Mouse (Mus musculus) MEL (cell line): ENCODE measurements at regions not wholly inside any gene's neighbourhood (a gene's known extent, or its start where the extent isn't known, plus 50 kb on each side); places are given as distances from the start of the nearest gene placed in this dataset.

Experiments
- DNase-seq: peaks from one replicate; pipeline ENCODE4 v3.0.0; 2011; ENCODE audit warnings: low read depth, low spot score
- H3K27ac ChIP-seq: 2 replicates; pipeline ENCODE4 v1.5.1; 2012; ENCODE audit warnings: low read depth, mild to moderate bottlenecking, control low read depth, low read length, moderate library complexity; ENCODE audit not compliant: control insufficient read depth
- H3K27me3 ChIP-seq, 2 experiments: fragments of 150-350 bp in 1 of 2; sonication (generic) in 1 of 2; 2 replicates each; pipeline ENCODE4 v1.6.1; 2012; ENCODE audit warnings: low read length in 2 of 2, mild to moderate bottlenecking in 2 of 2, improper control_type of control experiment in 1 of 2, moderate library complexity in 1 of 2; ENCODE audit not compliant: insufficient read depth in 2 of 2, control insufficient read depth in 1 of 2
- H3K36me3 ChIP-seq, 2 experiments: 2 replicates each; pipeline ENCODE4 v1.6.1; 2012 to 2014; ENCODE audit warnings: low read length in 2 of 2, improper control_type of control experiment in 1 of 2, inconsistent platforms in 1 of 2, mild to moderate bottlenecking in 1 of 2; ENCODE audit not compliant: insufficient read depth in 2 of 2, control insufficient read depth in 1 of 2
- H3K4me1 ChIP-seq, 2 experiments: fragments of 150-350 bp in 1 of 2; sonication (generic) in 1 of 2; 2 replicates each; pipeline ENCODE4 v1.6.1; 2012; ENCODE audit warnings: low read length in 2 of 2, improper control_type of control experiment in 1 of 2, mild to moderate bottlenecking in 1 of 2; ENCODE audit not compliant: insufficient read depth in 2 of 2, control insufficient read depth in 1 of 2
- H3K4me3 ChIP-seq, 2 experiments: fragments of 150-350 bp in 1 of 2; sonication (generic) in 1 of 2; 2 replicates each; pipeline ENCODE4 v1.5.1; 2012; ENCODE audit warnings: low read depth in 2 of 2, low read length in 2 of 2, mild to moderate bottlenecking in 2 of 2, moderate library complexity in 2 of 2, control low read depth in 1 of 2, improper control_type of control experiment in 1 of 2; ENCODE audit not compliant: control insufficient read depth in 1 of 2, insufficient read depth in 1 of 2
- H3K79me2 ChIP-seq: 2 replicates; pipeline ENCODE4 v1.6.1; 2012; ENCODE audit warnings: mild to moderate bottlenecking, low read length, moderate library complexity; ENCODE audit not compliant: control insufficient read depth, poor library complexity, insufficient read depth
- H3K9ac ChIP-seq: 2 replicates; pipeline ENCODE4 v1.6.1; 2012; ENCODE audit warnings: low read depth, mild to moderate bottlenecking, control low read depth, low read length, moderate library complexity; ENCODE audit not compliant: control insufficient read depth, poor library complexity, severe bottlenecking
- H3K9me3 ChIP-seq: fragments of 150-350 bp; sonication (generic); replicated peaks from 2 replicates; pipeline ENCODE4 v1.6.1; 2012; ENCODE audit warnings: mild to moderate bottlenecking, low read length, improper control_type of control experiment, moderate library complexity; ENCODE audit not compliant: insufficient read depth
- BHLHE40 ChIP-seq: IDR thresholded peaks from 2 replicates; pipeline ENCODE4 v1.6.1; 2012; ENCODE audit warnings: low read depth, mild to moderate bottlenecking, inconsistent platforms, low read length, improper control_type of control experiment, borderline replicate concordance
- CHD1 ChIP-seq: IDR thresholded peaks from 2 replicates; pipeline ENCODE4 v1.6.1; 2012; ENCODE audit warnings: low read depth, mild to moderate bottlenecking, inconsistent platforms, low read length, improper control_type of control experiment
- CHD2 ChIP-seq: IDR thresholded peaks from 2 replicates; pipeline ENCODE4 v1.6.1; 2011; ENCODE audit warnings: low read length, improper control_type of control experiment
- E2F4 ChIP-seq: IDR thresholded peaks from 2 replicates; pipeline ENCODE4 v1.6.1; 2011; ENCODE audit warnings: low read depth, low read length, improper control_type of control experiment, borderline replicate concordance
- ELF1 ChIP-seq: IDR thresholded peaks from 2 replicates; pipeline ENCODE4 v1.6.1; 2014; ENCODE audit warnings: low read depth, mild to moderate bottlenecking, inconsistent platforms, low read length, improper control_type of control experiment, moderate library complexity
- EP300 ChIP-seq, 2 experiments: IDR thresholded peaks; 2 replicates each; pipeline ENCODE4 v1.6.1; 2011; ENCODE audit warnings: improper control_type of control experiment in 2 of 2, low read length in 2 of 2, low read depth in 1 of 2, mild to moderate bottlenecking in 1 of 2
- HCFC1 ChIP-seq: IDR thresholded peaks from 2 replicates; pipeline ENCODE4 v1.6.1; 2012; ENCODE audit warnings: low read depth, mild to moderate bottlenecking, inconsistent platforms, low read length, improper control_type of control experiment, moderate library complexity
- JUND ChIP-seq: IDR thresholded peaks from 2 replicates; pipeline ENCODE4 v1.6.1; 2011; ENCODE audit warnings: low read depth, mild to moderate bottlenecking, improper control_type of control experiment, low read length
- POLR2A ChIP-seq, 2 experiments: IDR thresholded peaks; 2 replicates each; pipeline ENCODE4 v1.6.1; 2011 to 2012; ENCODE audit warnings: low read length in 2 of 2, mild to moderate bottlenecking in 2 of 2, control low read depth in 1 of 2, improper control_type of control experiment in 1 of 2, low read depth in 1 of 2, moderate library complexity in 1 of 2; ENCODE audit not compliant: control insufficient read depth in 1 of 2, insufficient read depth in 1 of 2, poor library complexity in 1 of 2
- POLR2AphosphoS2 ChIP-seq: IDR thresholded peaks from 2 replicates; pipeline ENCODE4 v1.6.1; 2011; ENCODE audit warnings: low read length, improper control_type of control experiment
- POLR2AphosphoS5 ChIP-seq: IDR thresholded peaks from 2 replicates; pipeline ENCODE4 v1.6.1; 2012; ENCODE audit warnings: low read depth, borderline replicate concordance, mild to moderate bottlenecking, inconsistent platforms, low read length, moderate library complexity, mixed read lengths
- SIN3A ChIP-seq: IDR thresholded peaks from 2 replicates; pipeline ENCODE4 v1.6.1; 2012; ENCODE audit warnings: low read length, improper control_type of control experiment, inconsistent platforms
- TAL1 ChIP-seq: IDR thresholded peaks from 2 replicates; pipeline ENCODE4 v1.6.1; 2012; ENCODE audit warnings: mild to moderate bottlenecking, inconsistent platforms, low read length, moderate library complexity, mixed read lengths
- TBP ChIP-seq: IDR thresholded peaks from 2 replicates; pipeline ENCODE4 v1.8.0; 2011; ENCODE audit warnings: low read depth, low read length, improper control_type of control experiment
- USF1 ChIP-seq: IDR thresholded peaks from 2 replicates; pipeline ENCODE4 v1.6.1; 2014; ENCODE audit warnings: low read depth, mild to moderate bottlenecking, inconsistent platforms, low read length, improper control_type of control experiment, moderate library complexity
- USF2 ChIP-seq, 2 experiments: IDR thresholded peaks; 2 replicates each; pipeline ENCODE4 v1.6.1; 2011 to 2012; ENCODE audit warnings: improper control_type of control experiment in 2 of 2, low read length in 2 of 2, borderline replicate concordance in 1 of 2, inconsistent platforms in 1 of 2, low read depth in 1 of 2, mild to moderate bottlenecking in 1 of 2; ENCODE audit not compliant: insufficient read depth in 1 of 2
- ZC3H11A ChIP-seq: IDR thresholded peaks from 2 replicates; pipeline ENCODE4 v1.6.1; 2012; ENCODE audit warnings: low read depth, mild to moderate bottlenecking, inconsistent platforms, low read length, improper control_type of control experiment
- ZKSCAN1 ChIP-seq: IDR thresholded peaks from 2 replicates; pipeline ENCODE4 v1.6.1; 2012; ENCODE audit warnings: low read depth, mild to moderate bottlenecking, inconsistent platforms, low read length, improper control_type of control experiment, moderate library complexity

GRCm38 (mm10) chr3:66510455-66510854 is 213.8 kb upstream of the Veph1 start:
- no peak for TF ChIP-seq BHLHE40
- TF ChIP-seq POLR2A (IDR thresholded peaks at IDR 0.05; ENCODE audit: control insufficient read depth in 1 of 2, insufficient read depth in 1 of 2, low read depth in 1 of 2, low read length in 2 of 2, poor library complexity in 1 of 2) = no peak
- no peak for TF ChIP-seq USF2 (IDR thresholded peaks at IDR 0.05; ENCODE audit: borderline replicate concordance in 1 of 2, insufficient read depth in 1 of 2, low read depth in 1 of 2, low read length in 2 of 2)
- no peak for TF ChIP-seq ZC3H11A
- TF ChIP-seq ELF1 = no peak
- no peak for TF ChIP-seq JUND
- no peak for TF ChIP-seq HCFC1
- TF ChIP-seq POLR2AphosphoS2 = no peak
- TF ChIP-seq CHD1 = no peak
- no peak for TF ChIP-seq POLR2AphosphoS5
- TF ChIP-seq CHD2 = no peak
- TF ChIP-seq EP300 (IDR thresholded peaks at IDR 0.05; ENCODE audit: low read depth in 1 of 2, low read length in 2 of 2) = no peak
- TF ChIP-seq ZKSCAN1 = no peak
- TF ChIP-seq E2F4 = no peak
- TF ChIP-seq USF1 = no peak
- TF ChIP-seq TBP = no peak
- TF ChIP-seq, all 39 proteins: peak for 0
- H3K36me3 ChIP-seq = peaks cover 0 to 26% of the 10 kb centered on the region in 2 experiments; a peak in 2 of 4 replicates
- no peaks in the 10 kb centered on the region for H3K79me2 ChIP-seq
- H3K9me3 ChIP-seq = no peaks in the 10 kb centered on the region
- no peaks in the 10 kb centered on the region for H3K27me3 ChIP-seq
- no peak overlapping the region for H3K27ac ChIP-seq
- peaks cover 11 to 26% of the 10 kb centered on the region in 2 experiments for H3K4me1 ChIP-seq
- DNase-seq = no peak
- H3K9ac ChIP-seq = no peak overlapping the region
- no peak overlapping the region for H3K4me3 ChIP-seq

DNA sequence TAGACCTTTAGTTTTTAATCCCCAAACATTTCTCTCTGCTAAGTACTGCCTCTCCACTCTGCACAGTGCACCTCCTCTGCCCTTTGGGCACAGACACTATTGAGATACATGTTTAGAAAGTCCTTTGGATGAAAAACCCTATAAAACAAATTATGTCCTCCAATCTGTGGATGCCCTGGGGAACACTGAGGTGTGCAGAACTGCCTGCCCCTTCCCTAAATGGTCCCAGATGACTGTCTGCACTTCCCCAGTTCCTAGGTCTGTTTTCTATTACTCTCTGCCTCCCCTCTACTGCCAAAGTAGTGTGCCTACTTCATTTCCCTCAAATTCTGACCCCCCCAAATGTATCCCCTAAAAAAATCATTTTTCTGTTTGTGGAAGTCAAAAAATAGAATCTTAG is 209.5 kb upstream of the Veph1 start:
- H3K9ac ChIP-seq = no peak overlapping the region
- H3K36me3 ChIP-seq = no peaks in the 10 kb centered on the region
- H3K27ac ChIP-seq = no peak overlapping the region
- DNase-seq = no peak
- no peaks in the 10 kb centered on the region for H3K9me3 ChIP-seq
- no peaks in the 10 kb centered on the region for H3K27me3 ChIP-seq
- TF ChIP-seq SIN3A (no peak), POLR2AphosphoS2 (no peak), JUND (no peak), TAL1 (no peak), BHLHE40 (no peak)
- H3K79me2 ChIP-seq = no peaks in the 10 kb centered on the region
- no peaks in the 10 kb centered on the region for H3K4me1 ChIP-seq
- H3K4me3 ChIP-seq = no peak overlapping the region
